Mouse (Mus musculus) thymus, adult 2 months (tissue): Measurements from ENCODE around the gene Cdk5.

ENCODE experiments used
- CTCF ChIP-seq: fragments of 200-500 bp; IDR thresholded peaks from 2 replicates; pipeline ENCODE4 v1.5.1; 2012; ENCODE audit warnings: mild to moderate bottlenecking, control low read depth, low read length, moderate library complexity, borderline replicate concordance; ENCODE audit not compliant: control insufficient read depth, poor library complexity, insufficient read depth; ENCODE audit errors: extremely low read depth
- POLR2A ChIP-seq: fragments of 200-500 bp; IDR thresholded peaks from 2 replicates; pipeline ENCODE4 v1.6.1; 2012; ENCODE audit warnings: mild to moderate bottlenecking, low read length, control low read depth, moderate library complexity; ENCODE audit not compliant: control insufficient read depth, poor library complexity, insufficient read depth; ENCODE audit errors: extremely low read depth

DNA sequence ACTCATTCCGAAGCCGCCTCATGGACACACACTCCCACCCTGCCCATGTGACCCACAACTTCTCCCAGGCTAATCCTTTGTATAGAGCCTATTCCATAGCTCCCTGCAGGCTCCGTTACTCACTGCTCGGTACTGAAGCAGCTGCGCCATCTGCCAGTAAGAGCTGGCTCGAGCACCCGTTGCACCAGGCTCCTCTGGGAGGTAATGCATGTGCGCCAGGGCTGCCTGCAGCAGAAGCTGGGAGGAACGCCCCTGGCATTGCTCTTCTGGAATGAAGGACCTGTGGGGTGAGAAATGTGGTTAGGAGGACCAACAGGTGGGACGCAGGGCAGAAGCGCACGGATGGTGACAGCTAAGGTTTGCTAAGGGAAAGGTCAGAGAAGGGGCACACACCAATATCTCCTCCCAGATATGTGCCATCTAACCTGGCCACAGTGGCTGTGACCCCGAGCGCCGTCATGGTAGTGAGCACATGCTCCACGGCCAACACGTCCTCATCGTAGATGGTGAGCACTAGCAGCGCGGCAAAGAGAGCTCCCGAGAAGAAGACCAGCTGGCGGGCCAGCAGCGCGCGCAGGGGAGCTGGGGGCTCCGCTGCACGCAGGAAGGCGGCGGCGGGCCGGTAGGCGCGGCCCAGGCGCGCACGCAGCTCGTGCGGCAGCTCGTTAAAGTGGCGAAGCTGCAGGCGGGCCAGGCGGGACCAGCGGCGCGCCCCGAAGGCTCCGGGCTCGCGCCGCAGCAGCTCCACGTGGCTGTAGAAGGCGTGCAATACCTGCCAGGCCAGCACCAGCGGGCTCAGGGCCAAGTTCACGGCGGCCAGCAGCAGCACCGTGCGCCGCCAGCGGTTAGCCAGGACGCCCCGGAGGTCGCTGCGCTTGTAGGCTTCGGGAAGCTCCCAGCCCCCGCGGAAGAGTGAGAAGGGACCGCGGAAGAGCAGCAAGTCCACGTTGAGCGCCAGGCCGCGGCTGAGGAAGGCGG lies 35.8 kb downstream of the Cdk5 start:
- TF ChIP-seq POLR2A (no peak), CTCF (no peak)
